Mouse (Mus musculus) forebrain, embryonic 12.5 days (tissue): Measurements from ENCODE around the gene Hist1h4k. TPM values are rescaled to one million over a fixed set of nuclear protein-coding genes. Genes with fewer than 3 reads are reported as not detected.
"Not testable (repeated sequence)": the region's sequence is repeated elsewhere in the genome, so short reads cannot be mapped to it uniquely, and the experiment has no call there.

Experiments
- ATAC-seq: fragments of 200-750 bp; cut with Nextera tagmentation; 2 replicates; pipeline ENCODE4 v1.8.0; 2017; ENCODE audit warnings: moderate TSS enrichment; ENCODE audit not compliant: low FRiP score
- H3K27ac ChIP-seq: fragments of 300-500 bp; sonication (generic); 2 replicates; pipeline ENCODE4 v1.5.1; 2016; ENCODE audit warnings: mild to moderate bottlenecking
- H3K27me3 ChIP-seq: fragments of 300-500 bp; sonication (generic); 2 replicates; pipeline ENCODE4 v1.6.1; 2016; ENCODE audit warnings: mild to moderate bottlenecking
- H3K36me3 ChIP-seq: fragments of 300-500 bp; sonication (generic); replicated peaks from 2 replicates; pipeline ENCODE4 v1.6.1; 2016; ENCODE audit warnings: mild to moderate bottlenecking
- H3K4me1 ChIP-seq: fragments of 300-500 bp; sonication (generic); 2 replicates; pipeline ENCODE4 v1.6.1; 2016
- H3K4me2 ChIP-seq: fragments of 300-500 bp; sonication (generic); 2 replicates; pipeline ENCODE4 v1.6.1; 2016; ENCODE audit warnings: mild to moderate bottlenecking, moderate library complexity
- H3K4me3 ChIP-seq: fragments of 300-500 bp; sonication (generic); replicated peaks from 2 replicates; pipeline ENCODE4 v1.5.1; 2016; ENCODE audit warnings: mild to moderate bottlenecking
- H3K9ac ChIP-seq: fragments of 300-500 bp; sonication (generic); 2 replicates; pipeline ENCODE4 v1.6.1; 2016; ENCODE audit warnings: mild to moderate bottlenecking
- H3K9me3 ChIP-seq: fragments of 300-500 bp; sonication (generic); 2 replicates; pipeline ENCODE4 v1.6.1; 2016
- WGBS: fragments of 180-500 bp; shearing (Covaris S2); methylation state at CpG from one replicate; pipeline ENCODE4 v1.1.7; 2016; 5-methylcytosine and 5-hydroxymethylcytosine counted together
- polyA plus RNA-seq: library from polyadenylated mRNA; unstranded; fragments of >200 nt; fragmentation: Nextera tagmentation; extraction: Ambion mirVana; gene quantifications from 2 replicates; pipeline ENCODE4 v1.2.1, GENCODE M21; 2016

Hist1h4k gene
- polyA plus RNA-seq, 1 experiment from 2014 or later, result 4.5 TPM

DNA sequence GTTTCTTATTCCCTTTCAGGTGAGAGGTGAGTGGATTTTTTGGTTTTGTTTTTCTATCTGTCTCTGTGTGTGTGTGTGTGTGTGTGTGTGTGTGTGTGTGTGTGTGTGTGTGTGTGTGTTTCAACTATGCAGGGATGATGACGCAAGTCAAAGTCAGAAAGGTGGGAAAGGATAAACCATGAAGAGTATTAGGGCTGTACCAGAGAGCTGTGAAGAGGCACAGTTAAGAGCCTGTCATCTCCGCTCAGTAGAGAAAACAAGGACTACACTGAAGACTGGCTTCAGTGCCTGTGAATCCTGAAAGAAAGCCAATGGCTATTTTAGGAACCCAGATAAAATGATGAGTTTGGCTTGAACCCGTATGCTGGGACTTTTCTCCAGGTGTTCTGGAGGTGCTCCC lies 1.5 kb upstream of the Hist1h4k start:
- no peaks in the 10 kb centered on the region for H3K27me3 ChIP-seq
- H3K27ac ChIP-seq, result peak overlapping the region; percentile 97
- H3K4me3 ChIP-seq, result no peak overlapping the region
- ATAC-seq, result no peak
- WGBS, result 77% methylated on average over 3 of the region's 3 CpGs
- H3K36me3 ChIP-seq, result no peaks in the 10 kb centered on the region
- H3K4me2 ChIP-seq, result peak overlapping the region; percentile 63; the same call in 1 of the 2 replicates
- H3K4me1 ChIP-seq, result peaks cover 38% of the 10 kb centered on the region
- H3K9ac ChIP-seq, result no peak overlapping the region
- H3K9me3 ChIP-seq, result no peaks in the 10 kb centered on the region

DNA sequence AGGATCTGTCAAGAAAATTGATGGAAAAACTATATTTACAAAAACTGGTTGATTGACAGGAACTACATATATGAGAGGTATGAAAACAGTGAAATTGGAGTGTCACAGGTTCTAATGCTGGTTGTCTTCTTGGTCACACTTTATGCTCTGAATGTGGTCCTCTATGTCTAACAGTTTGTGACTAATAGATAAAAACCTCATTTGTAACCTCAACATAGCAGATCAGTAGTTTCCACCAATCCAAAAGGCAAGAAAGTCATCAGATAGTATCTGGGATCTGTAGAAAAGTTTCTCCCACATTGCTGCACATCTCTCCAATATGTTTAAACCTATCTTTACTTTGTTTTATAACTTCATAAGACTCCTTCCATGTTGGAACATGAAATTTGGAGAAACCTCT lies 1.1 kb upstream of the Hist1h4k start:
- peak overlapping the region; percentile 63; the same call in 1 of the 2 replicates for H3K4me2 ChIP-seq
- no peak overlapping the region for H3K4me3 ChIP-seq
- no peak for ATAC-seq
- H3K36me3 ChIP-seq, result no peaks in the 10 kb centered on the region
- no peaks in the 10 kb centered on the region for H3K27me3 ChIP-seq
- H3K4me1 ChIP-seq, result peaks cover 38% of the 10 kb centered on the region
- H3K9me3 ChIP-seq, result no peaks in the 10 kb centered on the region
- H3K9ac ChIP-seq, result no peak overlapping the region
- H3K27ac ChIP-seq, result peak overlapping the region; percentile 97

DNA sequence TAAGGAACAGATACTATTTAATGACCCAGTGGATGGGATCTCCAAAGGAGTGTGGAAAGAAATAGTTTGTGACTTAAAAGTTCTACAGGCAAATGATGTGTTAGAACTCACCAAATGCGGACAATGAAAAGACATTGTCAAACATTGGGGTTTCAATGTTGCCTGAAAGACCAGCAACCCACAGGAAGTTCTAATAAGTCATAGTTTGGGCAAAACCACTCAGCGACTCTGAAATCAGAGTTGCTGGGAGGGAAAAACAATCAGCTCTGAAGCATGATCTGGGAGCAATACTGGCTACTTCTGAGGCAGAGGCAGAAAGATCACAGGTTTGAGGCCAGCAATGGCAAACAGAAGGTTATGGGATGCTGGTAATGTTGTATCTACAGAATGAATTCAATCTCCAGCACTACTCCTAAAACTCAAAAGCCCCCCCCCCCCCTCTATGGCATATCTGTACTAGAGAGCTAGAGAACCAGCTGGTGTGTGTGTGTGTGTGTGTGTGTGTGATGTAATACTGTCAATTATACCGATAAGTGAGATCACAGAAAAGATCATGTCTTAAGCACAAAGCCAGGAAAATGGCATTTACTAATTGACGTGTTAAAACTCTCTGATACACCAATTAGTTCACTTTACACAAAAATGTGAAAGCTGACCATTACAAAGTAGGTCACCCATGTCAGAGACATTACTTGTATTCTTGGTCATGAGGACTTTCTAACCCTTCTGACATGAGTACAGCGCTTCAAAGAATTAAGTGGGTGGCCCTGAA lies 732 bp downstream of the Hist1h4k start:
- 4% methylated on average over 5 of the region's 5 CpGs for WGBS
- no peak for ATAC-seq
- Histone ChIP-seq H3K27me3 (no peaks in the 10 kb centered on the region), H3K4me2 (peak overlapping the region; percentile 85), H3K4me1 (peaks cover 33% of the 10 kb centered on the region), H3K9me3 (no peaks in the 10 kb centered on the region), H3K27ac (peak overlapping the region; percentile 97), H3K4me3 (peak overlapping the region; percentile 57), H3K9ac (peak overlapping the region; percentile 75), H3K36me3 (no peaks in the 10 kb centered on the region)

DNA sequence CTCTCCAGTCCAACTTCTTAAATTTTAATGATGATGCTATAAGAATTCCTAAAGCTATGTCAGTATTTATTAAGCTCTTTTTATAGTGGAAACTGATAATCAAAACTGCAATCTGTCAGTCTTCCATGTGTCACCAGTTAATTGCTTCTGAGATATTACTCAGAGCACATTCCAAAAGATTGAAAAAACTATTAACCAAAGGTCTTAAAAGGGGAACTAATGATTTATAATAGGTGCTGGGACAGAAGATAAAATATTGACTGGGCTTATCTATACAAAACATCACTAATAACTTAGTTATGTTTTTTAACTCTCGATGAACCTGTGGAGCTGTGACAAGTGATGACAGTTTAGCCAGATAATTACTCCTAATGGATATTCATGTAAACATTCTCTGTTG lies 5.3 kb downstream of the Hist1h4k start:
- no peak for ATAC-seq
- no peak overlapping the region for H3K9ac ChIP-seq
- 92% methylated on average over 1 of the region's 1 CpGs for WGBS
- H3K36me3 ChIP-seq, result no peaks in the 10 kb centered on the region
- H3K27ac ChIP-seq, result no peak overlapping the region
- H3K4me1 ChIP-seq, result peaks cover 17% of the 10 kb centered on the region
- no peak overlapping the region for H3K4me2 ChIP-seq
- H3K9me3 ChIP-seq, result no peaks in the 10 kb centered on the region
- H3K4me3 ChIP-seq, result no peak overlapping the region
- H3K27me3 ChIP-seq, result no peaks in the 10 kb centered on the region

DNA sequence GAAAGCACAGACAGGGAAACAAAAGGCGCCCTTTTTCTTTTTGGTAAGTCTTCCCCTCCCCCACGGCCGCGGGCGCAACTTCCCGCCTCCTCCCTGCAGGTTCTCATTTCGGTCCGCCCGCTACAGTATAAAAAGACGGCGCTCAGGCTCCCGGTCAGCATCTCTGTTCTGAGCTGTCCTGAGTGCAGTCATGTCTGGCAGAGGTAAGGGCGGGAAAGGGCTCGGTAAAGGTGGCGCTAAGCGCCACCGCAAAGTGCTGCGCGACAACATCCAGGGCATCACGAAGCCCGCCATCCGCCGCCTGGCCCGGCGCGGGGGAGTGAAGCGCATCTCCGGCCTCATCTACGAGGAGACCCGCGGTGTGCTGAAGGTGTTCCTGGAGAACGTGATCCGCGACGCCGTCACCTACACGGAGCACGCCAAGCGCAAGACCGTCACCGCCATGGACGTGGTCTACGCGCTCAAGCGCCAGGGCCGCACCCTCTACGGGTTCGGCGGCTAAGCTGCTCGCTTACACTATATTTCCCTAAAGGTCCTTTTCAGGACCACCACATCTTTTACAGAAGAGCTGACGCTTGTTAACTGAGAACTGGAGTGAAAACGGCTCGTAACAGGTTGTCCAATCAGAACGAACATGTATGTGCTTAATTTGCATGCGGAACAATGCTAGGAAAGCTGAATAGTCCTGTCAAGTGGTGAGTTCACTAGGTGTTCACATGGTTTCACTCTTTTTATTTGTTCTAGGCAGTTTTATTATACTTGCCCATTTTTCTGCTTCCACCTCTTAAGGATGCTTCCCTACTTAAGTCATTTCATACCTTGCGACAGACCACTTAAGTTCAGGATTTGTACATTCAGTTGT lies 15.2 kb downstream of the Hist1h4k start, which contains the start of gene Hist1h4j:
Hist1h4j (plus strand) TSS at position 159 of the 862 bp plus-strand sequence.
- not testable (repeated sequence) for H3K27me3 ChIP-seq, H3K36me3 ChIP-seq, H3K9me3 ChIP-seq
- peak within 1 kb of the TSS; percentile 56 for H3K9ac ChIP-seq
- peak within 1 kb of the TSS; percentile 98 for H3K27ac ChIP-seq
- WGBS, result 0% methylated on average over 51 of the region's 56 CpGs
- peaks cover 16% of the 10 kb centered on the region; the same call in 1 of the 2 replicates for H3K4me1 ChIP-seq
- ATAC-seq, result peak; percentile 93
- peak within 1 kb of the TSS; percentile 60 for H3K4me2 ChIP-seq
- H3K4me3 ChIP-seq, result peak within 1 kb of the TSS; percentile 51

DNA sequence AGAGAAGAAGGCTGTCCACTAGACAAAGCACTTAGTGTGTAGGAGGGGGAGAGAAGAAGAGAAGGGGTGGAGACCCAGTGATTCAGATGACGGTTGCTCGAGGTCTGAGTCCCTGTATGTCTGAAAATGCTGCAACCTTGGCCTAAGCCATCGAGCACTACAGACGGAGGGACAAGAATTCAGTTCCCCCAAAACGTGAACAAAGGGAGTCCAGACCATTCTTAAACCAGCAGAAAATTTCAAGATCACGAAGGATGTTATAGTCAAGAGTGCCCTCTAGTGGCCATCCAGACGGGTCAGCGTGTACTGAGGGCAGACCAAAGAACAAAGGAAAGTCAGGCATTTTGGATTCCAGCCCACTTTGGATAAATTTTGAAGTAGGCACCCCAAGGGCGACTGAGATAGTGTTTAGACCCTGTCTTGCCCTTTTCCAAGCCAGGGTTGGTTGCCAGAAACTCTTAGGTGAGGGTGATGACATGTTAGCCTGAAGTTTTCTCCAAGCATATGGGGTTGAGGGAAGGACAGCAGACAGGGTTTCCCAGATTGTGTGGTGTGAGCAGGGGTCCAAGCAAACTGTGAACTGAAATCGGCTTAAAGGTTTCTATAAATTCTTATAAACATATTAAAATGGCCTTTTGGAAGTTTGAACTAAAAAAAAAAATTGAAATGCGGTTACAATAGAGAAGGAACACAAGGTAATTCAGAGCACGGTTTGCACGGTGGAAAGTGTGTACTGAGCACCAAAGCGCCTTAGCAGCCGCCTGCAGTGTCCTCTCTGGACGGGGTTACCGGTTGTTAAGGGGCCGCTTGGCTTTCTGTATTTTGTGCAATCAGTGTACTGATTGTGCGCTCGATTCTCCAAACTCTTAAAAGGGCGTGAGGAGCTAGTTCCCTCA lies 16.0 kb downstream of the Hist1h4k start:
- Histone ChIP-seq H3K4me3 (peak overlapping the region; percentile 51), H3K36me3 (no peaks in the 10 kb centered on the region), H3K9ac (peak overlapping the region; percentile 56), H3K27ac (peak overlapping the region; percentile 98), H3K9me3 (no peaks in the 10 kb centered on the region), H3K4me2 (peak overlapping the region; percentile 60), H3K27me3 (no peaks in the 10 kb centered on the region), H3K4me1 (peaks cover 16% of the 10 kb centered on the region; the same call in 1 of the 2 replicates)
- WGBS, result under 1% methylated on average over 21 of the region's 21 CpGs
- peak; percentile 81 for ATAC-seq

DNA sequence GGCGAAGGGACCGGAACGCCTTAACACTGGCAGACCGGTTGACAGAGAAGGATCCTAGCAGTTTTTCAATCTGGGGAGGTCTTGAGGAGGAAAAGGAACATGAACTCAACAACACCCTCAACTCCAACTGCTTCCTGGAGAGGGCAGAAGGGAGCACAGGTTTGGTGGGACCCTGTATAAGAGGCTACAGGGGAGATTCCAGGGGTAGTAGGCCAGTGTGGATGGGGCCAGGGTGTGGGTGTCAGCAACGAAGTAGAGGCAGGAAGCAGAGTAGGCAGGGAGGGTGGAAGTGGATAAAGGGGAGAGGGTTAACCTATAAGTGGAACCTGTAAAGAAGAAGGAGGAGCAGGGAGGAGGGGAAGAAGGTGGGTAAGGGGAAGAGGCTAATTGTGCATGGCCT lies 16.8 kb downstream of the Hist1h4k start:
- Histone ChIP-seq H3K27ac (peak overlapping the region; percentile 98), H3K36me3 (no peaks in the 10 kb centered on the region), H3K9me3 (no peaks in the 10 kb centered on the region), H3K4me2 (no peak overlapping the region), H3K27me3 (no peaks in the 10 kb centered on the region), H3K4me3 (no peak overlapping the region), H3K4me1 (peaks cover 16% of the 10 kb centered on the region; the same call in 1 of the 2 replicates), H3K9ac (peak overlapping the region; percentile 36; the same call in 1 of the 2 replicates)
- no peak for ATAC-seq
- 63% methylated on average over 5 of the region's 5 CpGs for WGBS

DNA sequence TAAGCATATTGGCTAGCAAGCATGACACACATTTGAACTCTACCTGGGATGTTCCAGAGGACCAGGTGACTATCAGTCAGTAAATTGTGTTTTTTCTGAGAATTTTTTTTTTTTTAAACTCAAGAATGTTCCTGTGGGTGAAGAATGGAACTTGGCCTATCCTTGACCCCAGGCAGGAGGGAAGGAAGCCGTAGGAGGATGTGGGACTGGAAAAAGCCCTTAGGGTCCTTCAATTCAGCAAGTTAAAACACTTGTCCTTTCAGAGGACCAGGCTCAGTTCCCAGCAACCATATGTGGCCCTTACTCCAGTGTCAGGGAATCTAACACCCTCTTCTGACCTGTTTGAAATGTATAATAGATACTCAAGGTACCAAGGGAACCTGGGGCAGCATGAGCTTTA lies 20.8 kb downstream of the Hist1h4k start:
- H3K9me3 ChIP-seq, result no peaks in the 10 kb centered on the region
- H3K4me1 ChIP-seq, result peaks cover 22% of the 10 kb centered on the region
- H3K4me3 ChIP-seq, result no peak overlapping the region
- no peak for ATAC-seq
- no peak overlapping the region for H3K27ac ChIP-seq
- no peaks in the 10 kb centered on the region for H3K27me3 ChIP-seq
- no peak overlapping the region for H3K4me2 ChIP-seq
- WGBS, result 48% methylated on average over 1 of the region's 1 CpGs
- no peak overlapping the region for H3K9ac ChIP-seq
- no peaks in the 10 kb centered on the region for H3K36me3 ChIP-seq

DNA sequence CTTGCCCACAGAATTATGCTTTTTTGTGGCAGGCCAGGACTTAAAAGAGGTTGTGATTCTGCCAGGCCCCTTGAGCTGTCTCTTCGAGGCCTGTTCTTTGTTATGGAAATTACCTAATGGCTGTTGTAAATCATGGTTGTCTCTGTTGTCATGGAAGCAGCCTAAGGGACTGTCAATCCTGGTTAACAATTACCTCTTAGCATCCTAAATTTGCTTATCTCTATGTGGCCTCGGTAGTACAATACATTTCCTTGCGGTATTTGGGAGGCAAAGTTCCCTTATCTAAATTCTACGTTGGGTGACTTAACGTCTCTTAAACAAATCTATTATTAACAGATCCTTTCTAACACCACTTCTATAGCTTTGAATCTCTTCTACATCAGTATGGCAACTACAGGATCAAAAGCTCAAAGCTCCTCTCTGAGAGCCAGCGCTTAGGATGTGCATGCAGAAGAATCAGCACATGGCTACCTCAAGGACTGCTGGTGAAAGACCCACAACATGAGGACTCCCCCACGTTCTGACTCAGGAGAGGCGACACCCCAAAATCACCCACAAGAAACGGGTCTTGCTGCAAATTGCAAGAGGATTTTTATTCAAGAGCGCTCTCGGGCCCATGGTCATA lies 22.2 kb downstream of the Hist1h4k start:
- Histone ChIP-seq H3K36me3 (no peaks in the 10 kb centered on the region), H3K4me3 (no peak overlapping the region), H3K27me3 (no peaks in the 10 kb centered on the region), H3K9ac (no peak overlapping the region), H3K4me2 (no peak overlapping the region), H3K27ac (peak overlapping the region; percentile 63), H3K4me1 (peaks cover 14% of the 10 kb centered on the region), H3K9me3 (no peaks in the 10 kb centered on the region)
- peak; percentile 66; the same call in 1 of the 2 replicates for ATAC-seq
- WGBS, result 23% methylated on average over 11 of the region's 11 CpGs

DNA sequence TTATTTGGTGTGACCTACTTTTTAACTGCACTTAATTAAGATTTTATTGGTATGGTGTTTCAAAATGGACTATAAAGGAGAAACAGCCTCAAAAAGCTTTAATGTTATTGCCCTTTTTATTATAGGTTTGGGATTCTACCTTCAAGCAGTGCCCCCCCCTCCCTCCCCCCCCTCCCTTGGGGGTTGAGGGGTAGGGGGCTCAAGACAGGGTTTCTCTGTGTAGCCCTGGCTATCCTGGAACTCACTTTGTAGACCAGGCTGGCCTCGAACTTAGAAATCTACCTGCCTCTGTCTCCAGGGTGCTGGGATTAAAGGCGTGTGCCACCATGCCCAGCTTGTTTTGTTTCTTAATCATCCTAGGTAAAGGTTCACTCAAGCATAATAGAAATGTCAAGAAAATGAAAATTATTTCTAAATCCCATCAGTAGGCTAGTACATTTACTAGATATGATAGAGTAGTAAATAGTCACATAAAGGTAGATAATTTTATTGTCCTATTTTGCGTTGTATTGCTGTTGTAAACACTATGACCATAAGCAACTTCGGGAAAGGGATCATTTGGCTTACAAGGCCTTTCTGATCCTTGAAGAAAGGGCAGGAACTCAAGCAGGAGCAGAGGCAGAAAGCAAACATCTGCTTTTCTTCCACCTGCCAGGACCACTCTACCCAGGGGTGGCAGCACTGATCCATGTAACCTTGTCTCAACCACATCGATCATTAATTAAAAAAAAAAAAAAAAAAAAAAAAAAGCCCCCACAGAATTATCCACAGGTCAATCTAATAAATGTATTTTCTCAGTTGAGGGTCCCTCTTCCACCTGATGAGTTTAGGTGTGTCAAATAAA lies 27.1 kb downstream of the Hist1h4k start:
- no peak for ATAC-seq
- H3K27ac ChIP-seq, result peak overlapping the region; percentile 95
- H3K27me3 ChIP-seq, result no peaks in the 10 kb centered on the region
- H3K9ac ChIP-seq, result no peak overlapping the region; the same call in 1 of the 2 replicates
- H3K4me1 ChIP-seq, result peaks cover 38% of the 10 kb centered on the region
- no peaks in the 10 kb centered on the region for H3K9me3 ChIP-seq
- no peaks in the 10 kb centered on the region for H3K36me3 ChIP-seq
- 25% methylated on average over 5 of the region's 5 CpGs for WGBS
- H3K4me2 ChIP-seq, result peak overlapping the region; percentile 62
- peak overlapping the region; percentile 7; the same call in 1 of the 2 replicates for H3K4me3 ChIP-seq
